Mouse (Mus musculus) MEL (cell line): ENCODE measurements around the gene Prdx2. TPM values are rescaled to one million over a fixed set of nuclear protein-coding genes. Genes with fewer than 3 reads are reported as not detected.

Source experiments
- DNase-seq: peaks from one replicate; pipeline ENCODE4 v3.0.0; 2011; ENCODE audit warnings: low read depth, low spot score
- H3K27ac ChIP-seq: 2 replicates; pipeline ENCODE4 v1.5.1; 2012; ENCODE audit warnings: low read depth, mild to moderate bottlenecking, control low read depth, low read length, moderate library complexity; ENCODE audit not compliant: control insufficient read depth
- H3K27me3 ChIP-seq, 2 experiments: fragments of 150-350 bp in 1 of 2; sonication (generic) in 1 of 2; 2 replicates each; pipeline ENCODE4 v1.6.1; 2012; ENCODE audit warnings: low read length in 2 of 2, mild to moderate bottlenecking in 2 of 2, improper control_type of control experiment in 1 of 2, moderate library complexity in 1 of 2; ENCODE audit not compliant: insufficient read depth in 2 of 2, control insufficient read depth in 1 of 2
- H3K36me3 ChIP-seq, 2 experiments: 2 replicates each; pipeline ENCODE4 v1.6.1; 2012 to 2014; ENCODE audit warnings: low read length in 2 of 2, improper control_type of control experiment in 1 of 2, inconsistent platforms in 1 of 2, mild to moderate bottlenecking in 1 of 2; ENCODE audit not compliant: insufficient read depth in 2 of 2, control insufficient read depth in 1 of 2
- H3K4me1 ChIP-seq, 2 experiments: fragments of 150-350 bp in 1 of 2; sonication (generic) in 1 of 2; 2 replicates each; pipeline ENCODE4 v1.6.1; 2012; ENCODE audit warnings: low read length in 2 of 2, improper control_type of control experiment in 1 of 2, mild to moderate bottlenecking in 1 of 2; ENCODE audit not compliant: insufficient read depth in 2 of 2, control insufficient read depth in 1 of 2
- H3K4me3 ChIP-seq, 2 experiments: fragments of 150-350 bp in 1 of 2; sonication (generic) in 1 of 2; 2 replicates each; pipeline ENCODE4 v1.5.1; 2012; ENCODE audit warnings: low read depth in 2 of 2, low read length in 2 of 2, mild to moderate bottlenecking in 2 of 2, moderate library complexity in 2 of 2, control low read depth in 1 of 2, improper control_type of control experiment in 1 of 2; ENCODE audit not compliant: control insufficient read depth in 1 of 2, insufficient read depth in 1 of 2
- H3K79me2 ChIP-seq: 2 replicates; pipeline ENCODE4 v1.6.1; 2012; ENCODE audit warnings: mild to moderate bottlenecking, low read length, moderate library complexity; ENCODE audit not compliant: control insufficient read depth, poor library complexity, insufficient read depth
- H3K9ac ChIP-seq: 2 replicates; pipeline ENCODE4 v1.6.1; 2012; ENCODE audit warnings: low read depth, mild to moderate bottlenecking, control low read depth, low read length, moderate library complexity; ENCODE audit not compliant: control insufficient read depth, poor library complexity, severe bottlenecking
- H3K9me3 ChIP-seq: fragments of 150-350 bp; sonication (generic); replicated peaks from 2 replicates; pipeline ENCODE4 v1.6.1; 2012; ENCODE audit warnings: mild to moderate bottlenecking, low read length, improper control_type of control experiment, moderate library complexity; ENCODE audit not compliant: insufficient read depth
- CHD2 ChIP-seq: IDR thresholded peaks from 2 replicates; pipeline ENCODE4 v1.6.1; 2011; ENCODE audit warnings: low read length, improper control_type of control experiment
- CTCF ChIP-seq, 3 experiments: IDR thresholded peaks in 2 of 3; conservative IDR thresholded peaks in 1 of 3; 2 replicates each; pipeline ENCODE4 v1.5.1; 2011 to 2012; ENCODE audit warnings: low read length in 3 of 3, low read depth in 2 of 3, mild to moderate bottlenecking in 2 of 3, improper control_type of control experiment in 1 of 3, inconsistent platforms in 1 of 3, mixed read lengths in 1 of 3, moderate library complexity in 1 of 3; ENCODE audit not compliant: control insufficient read depth in 1 of 3, insufficient read depth in 1 of 3, poor library complexity in 1 of 3, severe bottlenecking in 1 of 3
- ELF1 ChIP-seq: IDR thresholded peaks from 2 replicates; pipeline ENCODE4 v1.6.1; 2014; ENCODE audit warnings: low read depth, mild to moderate bottlenecking, inconsistent platforms, low read length, improper control_type of control experiment, moderate library complexity
- EP300 ChIP-seq, 2 experiments: IDR thresholded peaks; 2 replicates each; pipeline ENCODE4 v1.6.1; 2011; ENCODE audit warnings: improper control_type of control experiment in 2 of 2, low read length in 2 of 2, low read depth in 1 of 2, mild to moderate bottlenecking in 1 of 2
- HCFC1 ChIP-seq: IDR thresholded peaks from 2 replicates; pipeline ENCODE4 v1.6.1; 2012; ENCODE audit warnings: low read depth, mild to moderate bottlenecking, inconsistent platforms, low read length, improper control_type of control experiment, moderate library complexity
- JUND ChIP-seq: IDR thresholded peaks from 2 replicates; pipeline ENCODE4 v1.6.1; 2011; ENCODE audit warnings: low read depth, mild to moderate bottlenecking, improper control_type of control experiment, low read length
- KAT2A ChIP-seq: conservative IDR thresholded peaks from 2 replicates; pipeline ENCODE4 v1.6.1; 2012; ENCODE audit warnings: low read depth, low read length, improper control_type of control experiment, inconsistent platforms
- MAFK ChIP-seq: IDR thresholded peaks from 2 replicates; pipeline ENCODE4 v1.6.1; 2011; ENCODE audit warnings: low read depth, mild to moderate bottlenecking, low read length, improper control_type of control experiment, borderline replicate concordance
- MEF2A ChIP-seq: IDR thresholded peaks from 2 replicates; pipeline ENCODE4 v1.6.1; 2014; ENCODE audit warnings: low read depth, mild to moderate bottlenecking, inconsistent platforms, low read length, improper control_type of control experiment; ENCODE audit not compliant: poor library complexity, insufficient replicate concordance, severe bottlenecking; ENCODE audit errors: extremely low read depth
- MXI1 ChIP-seq: IDR thresholded peaks from 2 replicates; pipeline ENCODE4 v1.6.1; 2011; ENCODE audit warnings: mild to moderate bottlenecking, low read depth, low read length, improper control_type of control experiment
- MYC ChIP-seq: IDR thresholded peaks from 2 replicates; pipeline ENCODE4 v1.6.1; 2011; ENCODE audit warnings: low read depth, mild to moderate bottlenecking, low read length, improper control_type of control experiment, moderate library complexity
- NELFE ChIP-seq: IDR thresholded peaks from 2 replicates; pipeline ENCODE4 v1.6.1; 2011; ENCODE audit warnings: low read depth, low read length, improper control_type of control experiment
- NRF1 ChIP-seq: IDR thresholded peaks from 2 replicates; pipeline ENCODE4 v1.6.1; 2014; ENCODE audit warnings: low read depth, mild to moderate bottlenecking, inconsistent platforms, low read length, improper control_type of control experiment, moderate library complexity; ENCODE audit not compliant: poor library complexity, insufficient read depth, severe bottlenecking
- POLR2A ChIP-seq, 2 experiments: IDR thresholded peaks; 2 replicates each; pipeline ENCODE4 v1.6.1; 2011 to 2012; ENCODE audit warnings: low read length in 2 of 2, mild to moderate bottlenecking in 2 of 2, control low read depth in 1 of 2, improper control_type of control experiment in 1 of 2, low read depth in 1 of 2, moderate library complexity in 1 of 2; ENCODE audit not compliant: control insufficient read depth in 1 of 2, insufficient read depth in 1 of 2, poor library complexity in 1 of 2
- POLR2AphosphoS5 ChIP-seq: IDR thresholded peaks from 2 replicates; pipeline ENCODE4 v1.6.1; 2012; ENCODE audit warnings: low read depth, borderline replicate concordance, mild to moderate bottlenecking, inconsistent platforms, low read length, moderate library complexity, mixed read lengths
- SIN3A ChIP-seq: IDR thresholded peaks from 2 replicates; pipeline ENCODE4 v1.6.1; 2012; ENCODE audit warnings: low read length, improper control_type of control experiment, inconsistent platforms
- TAL1 ChIP-seq: IDR thresholded peaks from 2 replicates; pipeline ENCODE4 v1.6.1; 2012; ENCODE audit warnings: mild to moderate bottlenecking, inconsistent platforms, low read length, moderate library complexity, mixed read lengths
- TBP ChIP-seq: IDR thresholded peaks from 2 replicates; pipeline ENCODE4 v1.8.0; 2011; ENCODE audit warnings: low read depth, low read length, improper control_type of control experiment
- UBTF ChIP-seq: IDR thresholded peaks from 2 replicates; pipeline ENCODE4 v1.6.1; 2012; ENCODE audit warnings: low read depth, mild to moderate bottlenecking, inconsistent platforms, low read length, improper control_type of control experiment, moderate library complexity, borderline replicate concordance; ENCODE audit not compliant: insufficient read depth
- USF1 ChIP-seq: IDR thresholded peaks from 2 replicates; pipeline ENCODE4 v1.6.1; 2014; ENCODE audit warnings: low read depth, mild to moderate bottlenecking, inconsistent platforms, low read length, improper control_type of control experiment, moderate library complexity
- USF2 ChIP-seq, 2 experiments: IDR thresholded peaks; 2 replicates each; pipeline ENCODE4 v1.6.1; 2011 to 2012; ENCODE audit warnings: improper control_type of control experiment in 2 of 2, low read length in 2 of 2, borderline replicate concordance in 1 of 2, inconsistent platforms in 1 of 2, low read depth in 1 of 2, mild to moderate bottlenecking in 1 of 2; ENCODE audit not compliant: insufficient read depth in 1 of 2
- ZKSCAN1 ChIP-seq: IDR thresholded peaks from 2 replicates; pipeline ENCODE4 v1.6.1; 2012; ENCODE audit warnings: low read depth, mild to moderate bottlenecking, inconsistent platforms, low read length, improper control_type of control experiment, moderate library complexity
- ZNF384 ChIP-seq: IDR thresholded peaks from 2 replicates; pipeline ENCODE4 v1.6.1; 2012; ENCODE audit warnings: low read depth, mild to moderate bottlenecking, inconsistent platforms, low read length, improper control_type of control experiment
- polyA plus RNA-seq, 2 experiments: library from polyadenylated mRNA; stranded (reverse) in 1 of 2; unstranded in 1 of 2; fragments of >175 nt in 1 of 2; fragments of >200 nt in 1 of 2; gene quantifications; 2 replicates each; pipeline versions ENCODE4 v1.2.1 to v1.2.4; 2012; ENCODE audit warnings: low replicate concordance in 2 of 2, low read depth in 1 of 2; ENCODE audit not compliant: insufficient read length in 2 of 2, insufficient read depth in 1 of 2, missing spikeins in 1 of 2
- total RNA-seq: library from RNA; depleted of rRNA; stranded (reverse); fragments of 300-350 nt; gene quantifications from 2 replicates; pipeline ENCODE4 v1.2.3, GENCODE M21; 2012

The Prdx2 gene
- total and polyA plus RNA-seq, 3 experiments, result 643 to 773 (median 679) TPM

- TF ChIP-seq JUND (no peak), HCFC1 (no peak)
- Histone ChIP-seq H3K27me3 (no peaks in the 10 kb centered on the region), H3K9ac (no peak overlapping the region), H3K4me3 (no peak overlapping the region), H3K36me3 (no peaks in the 10 kb centered on the region), H3K27ac (no peak overlapping the region), H3K4me1 (peaks cover 0 to 9% of the 10 kb centered on the region in 2 experiments; a peak in 3 of 4 replicates), H3K9me3 (no peaks in the 10 kb centered on the region), H3K79me2 (no peaks in the 10 kb centered on the region)
- DNase-seq, result no peak
Observed at GRCm38 (mm10) chr8:84995680-84996079, 26.3 kb downstream of the Prdx2 start.

DNA sequence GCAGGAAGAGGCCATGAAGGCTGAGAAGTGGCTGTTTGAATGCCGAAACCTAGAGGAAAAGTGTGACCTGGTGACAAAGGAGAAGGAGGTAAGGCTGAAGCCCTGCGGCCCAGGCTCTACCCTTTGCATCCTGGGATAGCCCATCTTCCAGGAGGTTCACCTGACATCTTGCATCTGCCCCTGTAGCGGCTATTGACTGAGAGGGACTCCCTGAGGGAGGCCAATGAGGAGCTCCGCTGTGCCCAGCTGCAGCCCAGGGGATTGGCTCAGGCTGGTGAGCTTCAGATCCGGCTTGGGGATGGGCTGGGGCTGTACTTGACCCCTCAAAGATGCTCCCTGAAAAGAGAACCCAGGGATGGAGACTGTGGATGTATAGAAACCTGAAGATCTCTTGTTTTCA lies 27.6 kb downstream of the Prdx2 start:
- H3K79me2 ChIP-seq, result no peaks in the 10 kb centered on the region
- no peak for DNase-seq
- H3K9me3 ChIP-seq, result no peaks in the 10 kb centered on the region
- no peaks in the 10 kb centered on the region for H3K36me3 ChIP-seq
- no peak overlapping the region for H3K9ac ChIP-seq
- no peak for TF ChIP-seq MXI1
- no peak for TF ChIP-seq HCFC1
- TF ChIP-seq SIN3A, result no peak
- TF ChIP-seq POLR2AphosphoS5, result no peak
- no peak for TF ChIP-seq ZNF384
- TF ChIP-seq UBTF, result no peak
- TF ChIP-seq NELFE, result no peak
- TF ChIP-seq TAL1, result no peak
- TF ChIP-seq POLR2A (IDR thresholded peaks at IDR 0.05; ENCODE audit: control insufficient read depth in 1 of 2, insufficient read depth in 1 of 2, low read depth in 1 of 2, low read length in 2 of 2, poor library complexity in 1 of 2), result no peak
- no peak for TF ChIP-seq EP300 (IDR thresholded peaks at IDR 0.05; ENCODE audit: low read depth in 1 of 2, low read length in 2 of 2)
- no peak for TF ChIP-seq MYC
- no peak for TF ChIP-seq KAT2A
- no peaks in the 10 kb centered on the region for H3K27me3 ChIP-seq
- no peak overlapping the region for H3K4me3 ChIP-seq
- H3K27ac ChIP-seq, result no peak overlapping the region
- peaks cover 0 to 5% of the 10 kb centered on the region in 2 experiments; a peak in 1 of 4 replicates for H3K4me1 ChIP-seq

- no peak overlapping the region; a peak in 1 of 4 replicates for H3K4me3 ChIP-seq
- no peaks in the 10 kb centered on the region for H3K36me3 ChIP-seq
- H3K9me3 ChIP-seq, result no peaks in the 10 kb centered on the region
- peak; percentile 97 for DNase-seq
- peaks cover 0 to 5% of the 10 kb centered on the region in 2 experiments; a peak in 1 of 4 replicates for H3K4me1 ChIP-seq
- no peaks in the 10 kb centered on the region for H3K27me3 ChIP-seq
- H3K27ac ChIP-seq, result no peak overlapping the region; the same call in 1 of the 2 replicates
- no peaks in the 10 kb centered on the region for H3K79me2 ChIP-seq
- peak overlapping the region; percentile 35 for H3K9ac ChIP-seq
- TF ChIP-seq ZKSCAN1 (peak; percentile 36; the same call in 1 of the 2 replicates), TAL1 (no peak), ELF1 (peak; percentile 65; the same call in 1 of the 2 replicates), CHD2 (no peak), MEF2A (no peak), NELFE (no peak), CTCF (IDR thresholded peaks at IDR 0.05 in 2 of 3, conservative IDR thresholded peaks at IDR 0.05 in 1 of 3; ENCODE audit: control insufficient read depth in 1 of 3, insufficient read depth in 1 of 3, low read depth in 2 of 3, low read length in 3 of 3, poor library complexity in 1 of 3, severe bottlenecking in 1 of 3) (peak in 2 of 3 experiments; percentile 83 to 97), TBP (peak; percentile 52; the same call in 1 of the 2 replicates), MXI1 (peak; percentile 80), USF1 (0 out of 2 replicates have a peak, but pooled peaks have one; percentile 34), EP300 (IDR thresholded peaks at IDR 0.05; ENCODE audit: low read depth in 1 of 2, low read length in 2 of 2) (no peak), USF2 (IDR thresholded peaks at IDR 0.05; ENCODE audit: borderline replicate concordance in 1 of 2, insufficient read depth in 1 of 2, low read depth in 1 of 2, low read length in 2 of 2) (no peak), JUND (0 out of 2 replicates have a peak, but pooled peaks have one; percentile 19), MAFK (no peak), NRF1 (no peak)
Observed at GRCm38 (mm10) chr8:84997649-84998295, 28.4 kb downstream of the Prdx2 start.
